Mouse (Mus musculus) testis, adult 2 months (tissue): ENCODE results near the gene Aldh8a1.

Experiments used
- CTCF ChIP-seq: fragments of 200-500 bp; IDR thresholded peaks from 2 replicates; pipeline ENCODE4 v1.5.1; 2012; ENCODE audit warnings: low read depth, mild to moderate bottlenecking, inconsistent platforms, low read length, moderate library complexity; ENCODE audit not compliant: control insufficient read depth, insufficient read depth, insufficient replicate concordance
- POLR2A ChIP-seq: fragments of 200-500 bp; IDR thresholded peaks from 2 replicates; pipeline ENCODE4 v1.6.1; 2012; ENCODE audit warnings: low read depth, mild to moderate bottlenecking, inconsistent platforms, low read length, moderate library complexity; ENCODE audit not compliant: control insufficient read depth

- no peak for TF ChIP-seq POLR2A
- no peak for TF ChIP-seq CTCF
These were observed 34.6 kb upstream of the Aldh8a1 start for GRCm38 (mm10) chr10:21342331-21343005.
